Mouse (Mus musculus) 3134 (cell line): Measurements from ENCODE around the gene Gm17657.
A peak's percentile ranks its signal among the peaks of the same experiment; 100 is the strongest.
"Not testable (repeated sequence)": the region's sequence is repeated elsewhere in the genome, so short reads cannot be mapped to it uniquely, and the experiment has no call there.

ENCODE experiments used
- DNase-seq: peaks from one replicate; pipeline ENCODE4 v3.0.0-alpha.2; 2011; ENCODE audit warnings: low spot score; ENCODE audit not compliant: insufficient read length; ENCODE audit errors: extremely low read depth

Gm17657 gene

DNA sequence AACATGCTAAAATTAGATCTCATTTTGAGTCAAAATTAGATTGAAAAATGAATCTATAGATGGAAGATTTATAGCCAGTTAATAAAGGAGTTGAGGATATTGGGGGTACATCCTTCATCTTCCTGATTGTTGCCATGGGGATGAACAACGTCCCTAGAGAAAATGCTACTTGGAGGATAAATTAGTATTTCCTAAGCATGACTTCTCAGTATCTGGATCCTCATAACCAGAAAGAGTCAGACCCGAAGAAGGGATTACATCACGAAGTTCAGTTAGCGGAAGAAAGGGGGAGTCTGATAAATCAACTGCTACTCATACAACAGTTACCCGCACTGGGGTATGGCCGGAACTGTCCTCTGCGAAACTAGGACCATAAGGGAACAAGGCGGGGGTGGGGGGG is 444 bp downstream of the Gm17657 start:
- DNase-seq, result no peak

DNA sequence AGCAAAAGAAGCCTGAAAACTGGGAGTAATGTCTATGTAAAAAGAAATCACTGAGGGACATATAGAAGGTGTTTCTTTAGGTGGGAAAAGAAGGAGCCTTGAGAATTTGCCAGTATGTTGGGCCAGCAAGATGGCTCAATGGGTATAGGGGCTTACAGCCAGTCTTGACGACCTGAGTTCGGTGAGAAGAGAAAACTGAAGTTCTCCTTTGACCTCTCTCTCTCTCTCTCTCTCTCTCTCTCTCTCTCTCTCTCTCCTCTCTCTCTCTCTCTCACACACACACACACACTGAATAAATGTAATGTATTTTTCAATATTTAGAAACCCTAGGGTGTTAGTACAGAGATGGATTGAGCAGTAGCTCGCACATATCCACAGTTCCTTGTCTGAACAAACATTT is 944 bp downstream of the Gm17657 start:
- no peak for DNase-seq

GRCm38 (mm10) chr17:29545241-29545640 is 4.2 kb downstream of the Gm17657 start:
- DNase-seq, result no peak

- no peak for DNase-seq
These were observed 5.4 kb downstream of the Gm17657 start for GRCm38 (mm10) chr17:29544064-29544463.

DNA sequence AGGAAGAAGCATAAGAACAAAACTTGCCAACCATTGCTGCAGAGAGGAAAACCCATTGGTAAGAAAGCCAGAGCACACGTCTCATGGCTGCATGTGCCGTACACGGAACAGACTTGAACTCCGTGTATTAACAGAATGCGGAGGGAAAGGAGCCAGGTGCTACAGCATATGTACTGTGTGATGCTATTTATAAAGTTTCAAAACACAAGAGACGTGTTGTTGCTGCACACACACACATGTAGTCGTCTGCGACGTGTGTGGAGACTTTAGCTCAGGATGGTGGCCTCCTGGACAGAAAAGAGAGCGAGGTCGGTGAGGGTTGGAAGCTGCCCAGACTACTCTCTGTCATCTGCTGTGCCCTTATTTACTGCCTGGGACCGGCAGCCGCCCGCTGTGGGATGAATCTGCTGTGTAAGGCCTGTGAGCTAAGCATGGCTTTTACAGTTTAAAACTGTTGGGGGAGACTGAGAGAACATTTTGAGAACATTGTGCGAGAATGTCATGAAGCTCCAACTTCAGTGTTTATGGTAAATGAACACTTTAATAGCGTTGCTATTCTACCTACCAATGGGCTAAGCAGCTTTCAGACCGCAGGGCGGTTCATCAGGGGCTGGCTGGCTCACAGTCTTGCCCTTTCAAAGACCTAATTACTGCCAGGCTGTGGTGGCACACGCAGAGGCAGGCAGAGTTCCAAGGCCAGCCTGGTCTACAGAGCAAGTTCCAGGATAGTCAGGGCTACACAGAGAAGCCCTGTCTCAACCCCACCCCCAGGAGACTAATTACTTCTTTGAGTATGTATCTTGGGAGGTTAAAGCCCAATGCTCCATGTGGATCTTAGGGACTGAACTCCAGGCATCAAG is 6.4 kb downstream of the Gm17657 start:
- no peak for DNase-seq

DNA sequence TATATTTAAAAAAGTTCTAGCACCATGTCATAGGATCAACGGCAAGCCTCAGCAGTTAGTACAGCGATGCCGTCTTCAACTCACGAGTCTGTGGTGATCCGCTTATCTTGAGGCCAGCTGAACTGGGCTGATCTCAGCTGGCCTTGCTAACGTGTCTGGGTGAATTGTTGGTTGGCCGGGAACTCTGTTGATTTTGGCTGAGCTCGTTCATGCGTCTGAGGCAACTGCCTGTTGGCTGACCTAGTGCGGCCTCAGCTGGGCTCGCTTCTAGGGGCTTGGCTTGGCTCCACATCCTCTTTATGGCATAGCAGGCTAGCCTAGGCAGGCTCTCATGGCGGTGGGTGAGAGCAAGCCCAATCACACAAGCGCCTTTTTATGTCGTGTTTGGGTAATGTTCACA is 8.0 kb downstream of the Gm17657 start:
- DNase-seq, result peak; percentile 46

- no peak for DNase-seq
These were observed 9.0 kb downstream of the Gm17657 start for GRCm38 (mm10) chr17:29540426-29540825.

GRCm38 (mm10) chr17:29533866-29534265 is 15.6 kb downstream of the Gm17657 start:
- no peak for DNase-seq

- no peak for DNase-seq
These were observed 17.6 kb downstream of the Gm17657 start for GRCm38 (mm10) chr17:29531757-29532384.

DNA sequence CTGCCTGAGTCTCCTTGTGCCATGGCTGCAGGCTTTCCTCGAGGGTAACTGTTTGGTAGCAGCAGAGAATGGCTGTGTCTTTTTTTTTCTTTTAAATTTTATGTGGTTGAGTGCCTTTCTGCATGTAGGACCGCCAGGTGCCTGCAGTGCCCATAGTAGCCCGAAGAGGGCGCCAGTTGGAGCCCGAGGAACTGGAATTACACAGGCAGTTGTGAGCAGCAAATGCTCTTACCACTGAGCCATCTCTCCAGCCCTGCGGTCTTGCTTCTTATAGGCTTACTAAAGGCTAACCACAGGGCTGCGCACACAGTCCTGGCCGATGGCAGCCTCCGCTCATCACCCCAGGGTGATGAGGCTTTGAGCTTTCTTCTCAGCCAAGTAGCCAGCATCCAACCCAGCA is 18.2 kb downstream of the Gm17657 start:
- no peak for DNase-seq

- DNase-seq, result no peak
These were observed 18.9 kb downstream of the Gm17657 start for GRCm38 (mm10) chr17:29530508-29530907.

DNA sequence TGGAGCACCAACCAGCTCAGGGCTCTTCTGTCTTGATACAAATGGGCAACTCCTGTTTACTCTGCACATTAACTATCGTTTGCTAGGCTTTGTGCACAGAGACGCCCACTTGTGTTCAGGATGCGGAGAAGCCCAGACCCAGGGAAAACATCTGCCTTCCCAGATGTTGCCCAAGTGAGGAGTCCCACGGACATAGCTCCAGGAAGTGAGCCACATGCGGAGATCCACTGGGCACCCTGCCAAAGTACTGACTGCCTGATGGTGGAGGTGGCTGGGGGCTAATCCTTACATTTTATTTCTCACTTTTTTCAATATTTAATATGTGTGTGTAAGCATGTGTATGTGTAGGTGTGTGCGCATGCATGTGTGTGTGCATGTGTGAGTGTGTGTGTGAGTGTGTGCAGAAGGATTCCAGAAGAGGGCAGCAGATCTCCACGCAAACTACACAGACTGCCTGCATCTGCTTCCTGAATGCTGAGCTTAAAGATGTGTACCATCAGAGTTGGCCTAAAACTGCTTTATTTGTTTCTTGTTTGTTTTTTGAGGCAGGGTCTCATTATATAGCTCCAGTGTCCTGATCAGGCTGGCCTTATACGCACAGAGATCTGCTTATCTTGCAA is 20.8 kb downstream of the Gm17657 start:
- DNase-seq, result no peak

DNA sequence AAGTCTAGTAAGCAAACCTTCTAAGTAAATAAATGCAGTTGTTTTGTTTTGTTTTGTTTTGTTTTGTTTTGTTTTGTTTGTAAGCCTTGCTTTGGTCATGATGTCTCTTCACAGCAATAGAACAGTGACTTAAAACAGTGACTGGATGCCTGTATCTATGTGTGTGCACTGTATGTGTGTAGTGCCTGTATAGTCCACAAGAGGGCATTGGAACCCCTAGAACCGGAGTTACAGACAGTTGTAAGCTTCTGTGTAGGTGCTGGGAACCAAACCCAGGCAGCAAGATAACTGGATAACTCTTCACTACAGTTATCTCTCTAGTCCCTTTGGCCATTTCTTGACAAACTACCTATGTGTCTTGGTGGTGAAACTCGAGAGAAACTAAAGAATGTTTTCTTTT is 23.8 kb downstream of the Gm17657 start:
- no peak for DNase-seq

- no peak for DNase-seq
These were observed 29.7 kb downstream of the Gm17657 start for GRCm38 (mm10) chr17:29519731-29520130.

DNA sequence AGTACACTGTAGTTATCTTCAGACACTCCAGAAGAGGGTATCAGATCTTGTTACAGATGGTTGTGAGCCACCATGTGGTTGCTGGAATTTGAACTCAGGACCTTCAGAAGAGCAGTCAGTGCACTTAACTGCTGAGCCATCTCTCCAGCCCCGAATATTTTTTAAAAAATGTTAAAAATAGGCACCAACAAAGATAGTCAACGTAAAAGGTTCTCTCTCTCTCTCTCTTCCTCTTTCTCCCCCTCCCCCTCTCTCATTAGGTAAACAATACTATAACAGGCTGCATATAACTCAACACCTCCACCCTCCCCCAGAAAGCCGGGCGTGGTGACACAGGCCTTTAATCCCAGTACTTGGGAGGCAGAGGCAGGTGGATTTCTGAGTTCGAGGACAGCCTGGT is 30.8 kb downstream of the Gm17657 start:
- not testable (repeated sequence) for DNase-seq

- peak; percentile 41 for DNase-seq
These were observed 35.0 kb downstream of the Gm17657 start for GRCm38 (mm10) chr17:29514435-29514834.

DNA sequence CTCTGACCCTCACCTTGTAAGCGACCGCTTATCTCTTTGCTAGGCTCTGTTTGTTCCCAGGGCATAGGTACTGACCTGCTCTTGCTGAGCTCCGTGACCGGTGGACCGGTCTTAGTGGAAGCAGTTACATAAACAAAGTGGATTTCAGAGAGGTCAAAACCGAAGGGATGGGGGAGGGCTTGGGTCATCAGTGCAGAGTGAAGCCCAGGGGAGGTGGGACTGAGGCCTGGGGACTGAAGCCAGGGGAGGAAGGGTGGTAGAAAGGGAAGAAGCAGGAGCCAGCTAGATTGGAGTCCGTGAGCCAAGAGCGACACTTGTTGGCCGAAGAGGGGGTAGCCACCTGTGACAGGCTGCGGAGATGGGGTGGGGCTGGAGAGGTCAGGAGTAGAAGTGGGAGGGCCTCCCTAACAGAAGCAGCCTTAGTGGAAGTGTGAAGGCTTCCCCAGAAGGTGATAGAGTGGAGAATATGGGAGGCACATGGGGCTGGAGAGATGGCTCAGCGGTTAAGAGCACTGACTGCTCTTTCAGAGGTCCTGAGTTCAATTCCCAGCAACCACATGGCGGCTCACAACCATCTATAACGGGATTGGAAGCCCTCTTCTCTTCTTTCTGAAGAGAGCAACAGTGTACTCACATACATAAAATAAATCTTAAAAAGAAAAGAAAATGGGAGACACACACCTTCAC is 36.3 kb downstream of the Gm17657 start:
- peak; percentile 24 for DNase-seq

DNA sequence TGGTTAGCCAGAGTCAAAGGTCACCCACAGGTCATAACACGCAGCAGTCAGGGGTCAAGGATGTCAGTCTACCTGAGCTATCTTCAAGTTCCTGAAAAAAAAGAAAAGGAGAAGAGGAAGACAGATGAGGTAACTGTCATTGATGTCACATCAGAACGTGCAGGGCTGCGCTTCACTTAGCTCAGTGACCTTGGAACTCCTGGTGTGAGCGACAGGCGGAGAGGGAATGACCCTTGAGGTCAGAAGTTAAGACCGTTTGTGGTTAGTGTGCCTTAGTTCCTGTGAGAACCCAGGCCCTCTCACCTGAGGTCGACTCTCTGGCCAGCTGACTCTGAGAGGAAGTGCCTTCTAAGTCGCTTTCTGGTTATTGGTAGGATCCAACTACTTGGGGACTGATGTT is 38.7 kb downstream of the Gm17657 start:
- no peak for DNase-seq

GRCm38 (mm10) chr17:29508927-29509608 is 40.4 kb downstream of the Gm17657 start:
- no peak for DNase-seq

- no peak for DNase-seq
These were observed 45.7 kb downstream of the Gm17657 start for GRCm38 (mm10) chr17:29503700-29504099.
